Mouse (Mus musculus) neural tube, embryonic 10.5 days (tissue): ENCODE data around the gene Cela2a.
A peak's percentile ranks its signal among the peaks of the same experiment; 100 is the strongest.
"Not testable (repeated sequence)": the region's sequence is repeated elsewhere in the genome, so short reads cannot be mapped to it uniquely, and the experiment has no call there.

Experiments
- DNase-seq: peaks from one replicate; pipeline ENCODE4 v3.0.0-alpha.2; 2017; ENCODE audit warnings: low spot score; ENCODE audit errors: extremely low spot score

Cela2a gene

DNA sequence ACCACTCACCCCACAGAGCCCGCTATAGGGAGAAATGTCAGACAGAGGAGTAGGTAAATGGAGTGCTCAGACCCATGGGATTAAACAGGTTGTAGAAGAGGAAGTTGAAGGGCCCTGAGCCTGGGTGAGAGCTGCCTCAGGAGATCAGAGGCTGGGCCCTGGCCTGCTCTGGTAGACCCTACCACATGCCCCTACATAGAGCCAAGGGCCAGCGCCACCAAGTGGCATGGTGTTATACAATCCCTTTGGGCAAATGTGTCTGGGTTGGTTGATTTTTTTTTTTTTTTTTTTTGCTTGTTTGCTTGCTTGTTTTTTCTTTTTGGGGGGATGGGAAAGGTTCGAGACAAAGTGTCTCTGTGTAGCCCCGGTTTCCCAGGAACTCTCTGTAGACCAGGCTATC is 21.9 kb downstream of the Cela2a start:
- no peak for DNase-seq

GRCm38 (mm10) chr4:141797545-141797944 is 28.4 kb downstream of the Cela2a start:
- no peak for DNase-seq

DNA sequence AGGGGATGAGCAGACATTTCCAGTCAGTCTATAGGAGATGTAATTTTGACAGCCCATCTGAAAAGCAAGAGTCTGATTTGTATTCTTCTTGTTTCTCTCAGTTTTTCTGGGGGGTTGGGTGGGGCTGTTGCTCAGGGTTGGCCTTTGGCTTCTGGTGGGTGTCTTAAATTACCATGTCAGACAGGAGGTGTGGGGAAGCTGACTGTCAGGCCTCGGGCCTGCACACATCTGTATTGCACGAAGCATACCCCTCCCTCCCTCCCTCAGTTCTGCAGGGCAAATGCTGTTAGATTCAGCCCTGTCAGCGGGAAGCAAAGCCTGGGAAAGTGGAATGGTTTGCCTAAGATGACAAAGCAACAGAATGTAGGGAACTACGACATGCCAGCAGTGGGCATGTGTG is 29.0 kb downstream of the Cela2a start:
- DNase-seq: no peak

- DNase-seq: no peak
Observed at GRCm38 (mm10) chr4:141796356-141796755, 29.6 kb downstream of the Cela2a start.

- DNase-seq: no peak
Observed at GRCm38 (mm10) chr4:141794152-141794535, 31.8 kb downstream of the Cela2a start.

- DNase-seq: peak; percentile 99
Observed at GRCm38 (mm10) chr4:141793282-141794151, 32.4 kb downstream of the Cela2a start, which contains the start of gene Casp9. Gene Casp9, plus strand, starts transcription at chr4:141793612.

GRCm38 (mm10) chr4:141792554-141793281 is 33.2 kb downstream of the Cela2a start:
- DNase-seq: no peak

DNA sequence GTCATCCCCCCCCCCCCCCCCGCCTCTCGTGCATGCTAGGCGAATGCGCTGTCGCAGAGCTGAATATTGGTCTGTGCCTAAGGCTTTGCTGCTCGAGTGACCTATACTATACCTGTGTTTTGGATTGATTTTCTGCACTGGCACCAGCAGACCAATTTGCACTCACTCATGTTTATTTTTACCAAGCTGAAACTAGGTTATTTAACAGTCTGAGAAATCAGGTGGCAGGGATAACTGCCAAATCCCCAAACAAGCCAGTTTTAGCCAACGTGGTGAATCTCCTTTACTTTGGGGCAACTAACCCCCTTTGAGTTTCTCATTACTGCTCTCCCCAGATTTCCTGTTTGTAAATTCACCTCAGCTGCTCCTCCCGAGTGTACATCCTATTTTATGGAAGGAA is 34.0 kb downstream of the Cela2a start:
- no peak for DNase-seq

- no peak for DNase-seq
Observed at GRCm38 (mm10) chr4:141791486-141791885, 34.5 kb downstream of the Cela2a start.

DNA sequence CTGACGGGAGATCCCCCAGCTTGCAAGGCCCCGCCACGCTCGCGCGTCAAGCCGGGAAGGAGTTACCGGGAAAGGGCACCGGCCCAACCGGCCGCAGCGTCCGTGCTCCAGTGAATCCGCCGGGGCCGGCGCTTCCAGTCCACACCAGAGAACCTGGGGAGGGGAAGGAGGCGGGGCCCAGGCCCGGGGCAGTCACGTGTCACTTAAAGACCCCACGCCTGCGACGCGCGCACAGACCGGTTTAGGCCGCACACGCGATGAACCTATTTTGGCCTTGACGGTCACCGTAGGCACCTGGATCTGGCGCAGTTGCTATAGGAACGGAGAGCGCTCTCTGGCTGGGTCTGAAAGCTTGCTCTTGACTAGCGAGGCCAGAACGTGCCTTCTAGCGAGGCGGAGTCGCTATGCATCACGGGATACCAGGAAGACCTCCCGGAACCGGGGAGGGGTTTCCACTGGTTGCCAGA is 35.4 kb downstream of the Cela2a start, which contains the start of gene Dnajc16:
Dnajc16 (minus strand) TSS at position 408 of the 467 bp plus-strand sequence.
- DNase-seq: peak; percentile 98

GRCm38 (mm10) chr4:141789564-141790218 is 36.3 kb downstream of the Cela2a start:
- DNase-seq: peak; percentile 22

- no peak for DNase-seq
Observed at GRCm38 (mm10) chr4:141787462-141787861, 38.5 kb downstream of the Cela2a start.

GRCm38 (mm10) chr4:141787046-141787445 is 38.9 kb downstream of the Cela2a start:
- no peak for DNase-seq

DNA sequence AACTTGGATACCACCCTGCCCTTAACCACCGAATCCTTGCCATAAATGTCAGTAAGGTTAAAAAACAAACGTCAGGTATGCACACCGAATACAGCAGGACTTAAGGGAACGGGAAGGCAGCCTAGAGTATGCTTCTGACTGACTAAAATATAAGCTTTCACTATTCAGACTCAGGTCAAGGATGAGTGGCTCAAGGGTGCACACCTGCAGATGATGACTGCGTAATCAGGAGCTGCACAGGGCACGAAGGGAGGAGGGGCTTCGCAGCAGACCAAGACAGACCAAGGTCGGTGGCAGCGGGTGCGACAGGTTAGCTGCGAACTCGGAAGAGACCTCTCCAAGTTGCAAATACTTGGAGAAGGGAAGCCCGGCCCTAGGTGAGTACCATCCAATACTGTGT is 39.8 kb downstream of the Cela2a start:
- DNase-seq: no peak

DNA sequence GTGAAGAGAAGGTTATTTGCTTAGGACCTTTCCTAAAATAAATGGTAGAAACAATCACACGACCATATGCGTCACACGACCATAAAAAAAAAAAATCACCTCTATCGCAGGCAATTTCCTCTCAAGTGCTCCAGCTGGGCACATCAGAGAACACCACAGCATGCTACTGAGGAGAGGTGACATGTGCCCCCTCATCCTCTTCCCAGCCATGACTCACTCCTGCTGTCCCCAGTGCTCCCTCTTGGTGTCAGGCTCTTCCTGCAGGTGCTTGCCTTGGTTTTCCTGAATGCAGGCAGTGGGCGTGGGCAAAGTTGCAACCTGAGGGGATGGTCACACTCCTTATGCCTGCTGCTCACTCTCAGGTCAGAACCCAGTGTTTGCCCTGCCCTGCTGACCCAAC is 41.1 kb downstream of the Cela2a start:
- no peak for DNase-seq

GRCm38 (mm10) chr4:141781201-141781985 is 44.6 kb downstream of the Cela2a start:
- no peak for DNase-seq

DNA sequence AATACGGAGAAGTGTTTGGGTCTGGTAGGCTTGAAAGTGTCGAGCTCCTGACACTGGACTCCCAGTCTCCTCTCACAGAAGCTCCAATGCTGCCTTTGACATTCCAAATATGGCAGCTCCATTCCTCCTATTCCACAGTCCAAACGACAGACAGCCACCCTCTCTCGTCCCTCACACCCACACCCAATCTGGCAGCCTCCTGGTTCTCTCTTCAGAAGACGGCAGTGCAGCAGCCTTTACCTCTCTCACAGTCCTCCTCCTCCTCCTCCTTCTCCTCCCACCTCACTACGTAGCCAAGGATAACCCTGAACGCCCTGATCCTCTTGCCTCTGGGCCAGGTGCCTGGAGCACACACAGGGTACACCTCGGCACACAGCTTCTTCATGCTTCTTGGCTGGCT is 46.1 kb downstream of the Cela2a start:
- no peak for DNase-seq

DNA sequence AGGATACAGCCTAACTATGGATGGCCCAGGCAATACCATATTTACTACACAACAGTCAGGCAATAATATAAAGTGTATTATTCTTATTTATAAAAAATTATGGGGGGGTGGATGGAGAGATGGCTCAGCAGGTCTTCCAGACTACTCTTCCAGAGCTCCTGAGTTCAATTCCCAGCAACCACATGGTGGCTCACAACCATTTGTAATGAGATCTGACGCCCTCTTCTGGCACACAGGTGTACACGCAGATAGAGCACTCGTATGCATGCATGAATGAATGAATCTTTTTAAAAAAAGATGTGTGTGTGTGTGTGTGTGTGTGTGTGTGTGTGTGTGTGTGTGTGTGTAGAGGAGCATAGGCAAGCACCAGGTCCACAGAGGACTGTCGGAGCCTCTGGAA is 52.9 kb downstream of the Cela2a start:
- DNase-seq: not testable (repeated sequence)

- DNase-seq: no peak
Observed at GRCm38 (mm10) chr4:141771823-141772222, 54.1 kb downstream of the Cela2a start.

DNA sequence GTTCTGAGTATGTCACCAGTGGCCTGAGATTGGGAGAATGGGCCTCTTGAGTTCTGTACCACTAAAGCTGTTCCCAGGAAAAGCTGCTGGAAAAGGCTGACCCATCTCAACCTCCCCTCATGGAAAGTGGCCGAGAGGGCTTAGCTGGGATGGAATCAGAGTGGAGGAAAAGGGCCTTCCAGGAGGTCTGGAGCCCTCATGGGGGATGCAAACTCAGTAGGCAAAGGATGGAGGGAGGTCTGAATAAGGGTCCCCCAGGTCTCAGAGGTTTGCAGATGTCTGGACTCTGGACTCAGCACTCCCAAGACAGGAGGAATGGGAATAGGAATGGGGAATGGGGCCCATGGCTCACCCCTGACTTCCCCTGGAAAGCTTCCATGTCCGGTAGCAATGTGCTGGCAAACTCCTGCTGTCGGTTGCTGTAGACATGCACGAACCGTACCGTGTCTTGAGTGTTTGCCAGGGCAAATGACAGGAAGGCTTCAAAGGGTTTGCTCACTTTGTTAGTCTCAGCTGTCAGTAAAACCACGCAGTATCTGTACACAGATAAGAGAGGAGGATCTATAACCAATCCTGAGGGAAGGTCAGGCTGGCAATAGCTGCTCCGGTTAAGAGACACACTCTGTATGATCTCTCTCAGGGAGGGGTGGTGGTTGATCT is 56.3 kb downstream of the Cela2a start:
- DNase-seq: no peak
